Mouse (Mus musculus) testis, postnatal 10 days (tissue): ENCODE measurements at regions not wholly inside any gene's neighbourhood (a gene's known extent, or its start where the extent isn't known, plus 50 kb on each side); places are given as distances from the start of the nearest gene placed in this dataset.
A peak's percentile ranks its signal among the peaks of the same experiment; 100 is the strongest.

Experiments used
- DNase-seq: peaks from one replicate; pipeline ENCODE4 v3.0.0; 2021; ENCODE audit warnings: low spot score

- no peak for DNase-seq
These were observed 252.1 kb downstream of the Ptpru start for GRCm38 (mm10) chr4:131585946-131586345.

- no peak for DNase-seq
These were observed 250.6 kb downstream of the Ptpru start for GRCm38 (mm10) chr4:131587536-131587935.

- DNase-seq: no peak
These were observed 248.0 kb downstream of the Ptpru start for GRCm38 (mm10) chr4:131590136-131590535.

DNA sequence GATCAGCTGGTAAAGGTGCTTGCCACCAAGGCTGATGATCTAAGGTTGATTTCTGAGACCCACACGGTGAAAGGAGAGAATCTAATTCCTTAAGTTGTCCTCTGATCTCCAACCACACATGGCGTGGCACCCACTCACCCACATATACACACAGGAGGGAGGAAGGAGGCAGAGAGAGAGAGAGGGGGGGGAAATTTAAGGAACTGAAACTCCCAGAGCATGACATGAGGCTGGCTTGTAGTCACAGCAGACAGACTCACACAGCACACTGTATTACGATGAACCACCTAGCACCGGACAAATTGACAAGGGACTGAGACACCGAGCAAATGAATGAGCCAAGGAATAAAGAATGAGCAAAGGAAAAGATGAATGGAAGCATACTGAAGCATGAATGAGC is 246.6 kb downstream of the Ptpru start:
- DNase-seq: no peak

GRCm38 (mm10) chr4:131597996-131598395 is 240.1 kb downstream of the Ptpru start:
- no peak for DNase-seq

DNA sequence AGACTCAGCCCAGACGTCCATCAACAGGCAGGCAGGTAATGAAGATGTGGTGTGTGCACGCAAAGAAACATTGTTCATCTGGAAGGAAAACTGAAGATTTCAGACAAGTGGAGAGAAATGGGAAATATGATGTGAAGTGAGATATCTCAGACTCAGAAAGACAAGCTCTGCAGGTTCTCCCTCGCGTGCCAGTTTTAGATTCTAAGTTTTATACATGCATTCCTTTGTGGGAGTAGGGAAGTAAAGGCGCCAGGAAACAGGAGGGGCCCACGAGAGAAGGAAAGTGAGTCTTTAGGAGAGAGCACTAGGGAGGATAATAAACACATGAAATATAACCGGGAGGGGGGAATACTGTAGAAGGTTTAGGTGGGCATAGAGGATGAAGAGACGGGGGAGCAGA is 223.7 kb downstream of the Ptpru start:
- DNase-seq: no peak

GRCm38 (mm10) chr4:131615587-131615986 is 222.5 kb downstream of the Ptpru start:
- DNase-seq: no peak

GRCm38 (mm10) chr4:131638105-131638504 is 200.0 kb downstream of the Ptpru start:
- no peak for DNase-seq

GRCm38 (mm10) chr4:131656034-131656433 is 182.1 kb downstream of the Ptpru start:
- no peak for DNase-seq

DNA sequence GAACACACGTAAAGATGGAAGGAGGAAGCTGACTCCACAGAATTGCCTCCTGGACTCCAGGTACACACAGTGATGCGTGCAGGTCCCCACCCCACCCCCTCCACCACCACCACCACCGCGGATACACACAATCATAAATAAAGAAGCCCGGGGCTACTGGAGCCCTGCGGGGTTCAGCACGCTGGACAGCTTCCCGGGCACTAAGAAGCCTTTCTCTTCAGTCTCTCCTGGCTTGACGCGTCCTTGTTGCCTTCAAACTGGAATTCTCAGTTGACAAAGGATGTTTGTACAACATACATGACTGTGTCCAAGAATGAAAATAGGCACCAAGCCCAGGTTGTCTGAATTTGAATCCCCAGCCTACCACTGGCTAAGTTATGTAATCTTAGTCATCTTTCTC is 180.2 kb downstream of the Ptpru start:
- peak; percentile 76 for DNase-seq

GRCm38 (mm10) chr4:131660931-131661330 is 177.2 kb downstream of the Ptpru start:
- DNase-seq: no peak

GRCm38 (mm10) chr4:131671784-131672515 is 166.1 kb downstream of the Ptpru start:
- no peak for DNase-seq

DNA sequence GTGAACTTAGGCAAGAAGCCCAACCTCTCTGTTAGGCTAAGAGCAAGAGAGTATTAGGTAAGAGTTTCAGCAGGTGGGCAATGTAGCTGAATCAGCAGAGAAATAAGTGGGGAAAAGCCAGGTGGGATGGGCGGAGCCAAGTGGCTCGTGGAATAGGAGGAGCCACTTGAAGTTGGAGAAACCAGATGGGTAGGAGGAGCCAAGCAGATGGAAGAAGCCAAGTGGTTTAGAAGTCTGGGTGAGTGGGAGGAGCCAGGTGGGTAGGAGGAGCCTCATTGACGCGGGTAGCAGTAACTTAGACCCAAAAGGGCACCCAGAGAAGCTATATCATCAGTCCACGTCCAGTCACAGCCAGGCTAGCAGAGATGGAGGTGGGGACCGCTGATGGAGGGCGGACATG is 160.1 kb downstream of the Ptpru start:
- no peak for DNase-seq

DNA sequence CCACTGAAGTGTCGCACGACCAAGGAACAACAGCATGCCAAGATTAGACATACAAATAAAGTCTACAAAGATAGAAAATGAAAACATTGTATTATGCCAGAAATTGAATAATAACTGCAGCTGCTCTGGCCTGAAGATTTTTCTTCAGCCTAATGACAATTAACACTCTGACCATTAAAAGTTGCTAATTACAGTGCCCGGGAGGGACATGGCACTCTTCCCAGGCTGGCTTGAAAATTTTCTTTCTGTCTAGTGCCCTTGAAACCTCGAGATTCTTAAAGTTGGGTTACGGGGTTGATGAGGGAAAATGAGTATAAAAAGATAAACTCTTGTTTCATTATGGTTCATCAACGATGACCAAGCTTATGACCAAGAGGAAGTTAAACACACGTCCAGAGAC is 154.9 kb downstream of the Ptpru start:
- no peak for DNase-seq

GRCm38 (mm10) chr4:131685544-131685943 is 152.5 kb downstream of the Ptpru start:
- DNase-seq: no peak

DNA sequence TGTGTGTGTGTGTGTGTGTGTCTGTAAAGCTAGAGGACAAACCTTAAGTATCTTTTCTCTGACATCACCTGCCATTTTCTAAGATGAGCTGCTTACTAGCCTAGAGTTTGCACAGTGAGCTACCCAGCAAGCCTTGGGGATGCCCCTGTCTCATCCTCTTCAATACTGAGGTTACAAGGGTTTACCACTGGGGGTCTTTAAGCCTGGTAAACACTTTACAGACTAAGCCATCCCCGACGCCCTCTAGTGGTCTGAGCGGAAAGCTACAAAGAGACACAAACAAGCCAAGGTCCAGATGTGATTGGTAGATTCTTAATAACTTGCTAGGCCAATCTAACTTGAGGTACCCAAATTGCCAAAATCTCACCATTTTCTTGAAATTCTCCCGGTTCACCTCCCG is 143.9 kb downstream of the Ptpru start:
- no peak for DNase-seq

- DNase-seq: no peak
These were observed 141.9 kb downstream of the Ptpru start for GRCm38 (mm10) chr4:131695941-131696912.
